Mouse (Mus musculus) embryo, embryonic 11.5 days (tissue): ENCODE results near the gene Nup88.
"Not testable (repeated sequence)": the region's sequence is repeated elsewhere in the genome, so short reads cannot be mapped to it uniquely, and the experiment has no call there.

ENCODE experiments used
- DNase-seq: peaks from one replicate; pipeline ENCODE4 v3.0.0-alpha.2; 2012; ENCODE audit warnings: low read depth, low spot score

The Nup88 gene

GRCm38 (mm10) chr11:70970560-70971540, 1.1 kb upstream of the Nup88 start:
- DNase-seq, result peak; percentile 13

- DNase-seq, result peak; percentile 4
Measured at GRCm38 (mm10) chr11:70969271-70969794, 440 bp downstream of the Nup88 start.

- no peak for DNase-seq
Measured at GRCm38 (mm10) chr11:70964222-70964907, 5.4 kb downstream of the Nup88 start.

GRCm38 (mm10) chr11:70960786-70961554, 8.8 kb downstream of the Nup88 start:
- no peak for DNase-seq

GRCm38 (mm10) chr11:70954711-70955110, 15.1 kb downstream of the Nup88 start:
- DNase-seq, result no peak

- DNase-seq, result no peak
Measured at GRCm38 (mm10) chr11:70944935-70945817, 24.6 kb downstream of the Nup88 start.

- no peak for DNase-seq
Measured at GRCm38 (mm10) chr11:70943651-70944050, 26.1 kb downstream of the Nup88 start.

GRCm38 (mm10) chr11:70942596-70942995, 27.2 kb downstream of the Nup88 start:
- no peak for DNase-seq

GRCm38 (mm10) chr11:70935316-70935715, 34.5 kb downstream of the Nup88 start:
- no peak for DNase-seq

- DNase-seq, result no peak
Measured at GRCm38 (mm10) chr11:70931461-70931860, 38.3 kb downstream of the Nup88 start.

GRCm38 (mm10) chr11:70919524-70919923, 50.2 kb downstream of the Nup88 start:
- DNase-seq, result no peak

GRCm38 (mm10) chr11:70917896-70918295, 51.9 kb downstream of the Nup88 start:
- DNase-seq, result no peak

GRCm38 (mm10) chr11:70911920-70912319, 57.9 kb downstream of the Nup88 start:
- no peak for DNase-seq

GRCm38 (mm10) chr11:70911323-70911722, 58.5 kb downstream of the Nup88 start:
- no peak for DNase-seq

- DNase-seq, result no peak
Measured at GRCm38 (mm10) chr11:70906681-70907080, 63.1 kb downstream of the Nup88 start.

- not testable (repeated sequence) for DNase-seq
Measured at GRCm38 (mm10) chr11:70898182-70898581, 71.6 kb downstream of the Nup88 start.

GRCm38 (mm10) chr11:70897680-70898079, 72.1 kb downstream of the Nup88 start:
- DNase-seq, result no peak
